Mouse (Mus musculus) heart, postnatal 14 days (tissue): ENCODE measurements around the gene Leprot. TPM values are rescaled to one million over a fixed set of nuclear protein-coding genes. Genes with fewer than 3 reads are reported as not detected.

Experiments
- DNase-seq, 2 experiments: peaks; one replicate each; pipeline ENCODE4 v3.0.0; 2021 to 2022
- intact Hi-C: fragments of 180-260 bp; cut with DNase I; formaldehyde crosslinking; loops from one replicate; pipeline ENCODE4 v1.15.1; 2025
- long read RNA-seq, 2 experiments: library from polyadenylated mRNA; stranded (forward); transcript quantifications; one replicate each; pipeline ENCODE4 v2.0.0; 2021
- total RNA-seq, 2 experiments: library from RNA; stranded (reverse); gene quantifications; 2 replicates each; pipeline ENCODE4 v1.2.3; 2021

The Leprot gene
- total RNA-seq, result 10 to 100 TPM; 31.5 to 33.1 TPM
- long read RNA-seq, experiment 1, transcript Leprot-201 (4 exons, 1,898 nt), result major isoform, 75 of 81 reads
- long read RNA-seq, experiment 1, partial matches to known transcripts, result 5 of 81 reads
- long read RNA-seq, experiment 1, other reads (novel, unspliced or antisense), result 1 of 81 reads
- long read RNA-seq, experiment 2, transcript Leprot-201 (4 exons, 1,898 nt), result major isoform, 61 of 65 reads
- long read RNA-seq, experiment 2, partial matches to known transcripts, result 2 of 65 reads
- long read RNA-seq, experiment 2, other reads (novel, unspliced or antisense), result 2 of 65 reads

- DNase-seq, result peak; percentile 99 to 100
- intact Hi-C loops, result loop anchor here (10.0 kb wide), 1 partner anchor 283 kb away; no protein-coding TSS in a partner anchor
These were observed at the start of gene Leprot for GRCm38 (mm10) chr4:101647196-101647905. Leprot (plus strand) TSS chr4:101647718.

DNA sequence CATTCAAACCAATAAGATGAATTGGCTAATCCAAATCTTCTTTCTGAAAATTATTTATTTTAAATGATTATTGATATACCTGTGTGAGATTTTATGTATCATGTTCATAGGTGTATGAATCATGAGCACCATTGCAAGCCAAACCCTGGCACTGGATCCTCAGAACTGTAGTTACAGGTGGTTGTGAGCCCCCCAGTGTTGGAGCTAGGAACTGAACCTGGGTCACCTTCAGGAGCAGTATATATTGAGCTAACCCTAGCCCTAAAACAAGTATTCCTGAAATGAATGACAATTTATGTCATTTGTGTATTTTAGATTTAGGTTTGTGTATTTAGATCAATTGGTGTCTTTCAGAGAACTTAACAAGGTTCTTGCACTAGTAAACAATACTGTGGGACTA is 45.8 kb upstream of the Leprot start:
- DNase-seq, result peak in 1 of 2 experiments; percentile 3
- intact Hi-C loops, result loop anchor here (5.0 kb wide), 1 partner anchor 129 kb away; no protein-coding TSS in a partner anchor

DNA sequence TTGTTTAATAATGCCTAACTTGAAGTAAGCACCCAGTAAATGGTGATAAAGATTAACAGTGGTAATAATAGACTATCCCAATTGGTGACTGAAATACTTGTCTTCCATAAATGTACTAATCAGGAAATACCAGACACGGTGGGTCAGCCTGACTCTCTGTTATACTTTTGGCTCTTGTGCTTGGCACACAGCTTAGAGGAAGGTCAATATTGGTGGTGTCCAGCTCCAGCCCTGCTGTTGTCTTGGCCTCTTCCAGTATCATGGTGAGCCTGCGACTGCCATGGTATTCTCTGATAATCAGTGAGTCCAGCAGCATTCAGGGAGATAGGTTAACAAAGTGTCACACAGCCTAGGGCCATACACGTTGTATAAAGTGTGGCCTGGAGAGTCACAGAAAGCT is 43.9 kb upstream of the Leprot start:
- DNase-seq, result no peak

DNA sequence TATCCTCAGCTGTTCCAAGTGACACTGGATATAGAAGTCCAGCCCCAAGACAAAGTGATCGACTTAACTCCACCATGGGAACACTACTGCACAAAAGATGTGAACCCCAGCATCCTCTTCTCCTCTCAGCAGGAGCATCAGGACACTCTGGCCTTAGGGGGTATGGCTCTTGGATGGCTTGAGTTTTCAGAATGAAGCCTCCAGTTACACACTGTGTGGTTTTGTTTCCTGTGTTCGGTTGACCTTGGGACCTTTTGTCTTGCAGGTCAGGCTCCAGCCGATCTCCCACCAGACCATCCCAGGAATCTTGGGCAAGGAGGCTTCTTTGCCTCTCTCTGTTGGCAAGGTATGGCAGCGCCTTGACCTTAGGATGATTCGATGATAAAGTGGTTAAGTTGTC is 31.0 kb upstream of the Leprot start:
- no peak for DNase-seq
- intact Hi-C loops, result no loop called here

More for the DNA sequence above, 43.9 kb upstream of the Leprot start:
- intact Hi-C loops, result loop anchor here (5.0 kb wide), 1 partner anchor 131 kb away; no protein-coding TSS in a partner anchor

DNA sequence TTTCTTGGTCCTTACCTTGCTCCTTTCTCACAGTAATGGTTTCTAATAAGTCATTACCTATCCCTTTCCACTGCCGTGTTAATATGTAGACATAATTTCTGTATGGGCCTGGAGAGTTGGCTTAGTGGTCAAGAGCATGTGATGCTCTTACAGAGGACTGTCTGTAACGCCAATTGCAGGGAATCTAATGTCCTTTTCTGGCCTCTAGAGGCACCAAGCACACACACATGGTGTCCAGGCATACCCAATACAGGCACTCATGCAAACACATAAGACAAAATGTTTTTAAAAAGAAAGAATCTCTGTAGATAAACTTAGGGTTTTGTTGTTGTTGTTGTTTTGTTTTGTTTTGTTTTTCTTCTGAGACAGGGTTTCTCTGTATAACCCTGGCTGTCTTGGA is 29.8 kb upstream of the Leprot start:
- no peak for DNase-seq
- intact Hi-C loops, result no loop called here

DNA sequence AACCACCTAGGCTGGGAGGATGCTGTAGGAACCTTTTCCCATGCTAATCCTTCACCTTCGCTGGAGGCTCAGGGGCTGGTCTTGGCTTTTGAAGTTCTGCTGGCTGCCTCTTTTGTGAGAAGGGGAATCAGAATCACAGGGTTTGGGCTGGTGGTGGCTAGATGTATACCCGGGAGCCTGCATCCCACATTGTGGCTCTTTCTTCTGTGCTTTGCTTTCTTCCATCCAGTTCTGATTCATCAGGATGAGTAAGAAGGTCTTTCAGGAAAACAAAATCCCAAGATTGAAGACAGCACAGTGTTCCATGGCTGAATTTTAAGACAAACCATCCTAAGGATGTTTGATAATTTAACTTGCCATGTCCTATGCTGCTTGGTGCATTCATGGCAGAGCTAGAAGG is 27.3 kb upstream of the Leprot start:
- intact Hi-C loops, result no loop called here
- no peak for DNase-seq

DNA sequence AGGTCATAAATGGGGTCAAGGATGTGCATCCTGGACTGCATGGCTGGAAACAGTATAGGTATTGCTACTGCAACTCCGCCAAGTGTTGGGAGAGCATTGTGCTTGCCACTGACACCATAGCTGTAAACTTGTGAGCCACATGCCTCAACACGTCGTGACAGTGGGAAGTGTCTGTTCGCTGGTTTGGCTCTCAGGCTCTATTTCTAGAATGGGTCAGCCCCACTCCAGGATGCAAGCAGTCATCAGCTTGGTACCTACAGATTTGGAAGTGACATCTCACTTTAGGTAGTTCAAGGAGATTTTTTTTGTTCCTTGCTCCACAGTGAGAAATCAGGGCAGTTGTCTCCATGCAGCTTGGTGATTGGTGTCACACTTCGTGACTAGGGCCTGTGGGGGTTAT is 26.3 kb upstream of the Leprot start:
- intact Hi-C loops, result no loop called here
- DNase-seq, result no peak

DNA sequence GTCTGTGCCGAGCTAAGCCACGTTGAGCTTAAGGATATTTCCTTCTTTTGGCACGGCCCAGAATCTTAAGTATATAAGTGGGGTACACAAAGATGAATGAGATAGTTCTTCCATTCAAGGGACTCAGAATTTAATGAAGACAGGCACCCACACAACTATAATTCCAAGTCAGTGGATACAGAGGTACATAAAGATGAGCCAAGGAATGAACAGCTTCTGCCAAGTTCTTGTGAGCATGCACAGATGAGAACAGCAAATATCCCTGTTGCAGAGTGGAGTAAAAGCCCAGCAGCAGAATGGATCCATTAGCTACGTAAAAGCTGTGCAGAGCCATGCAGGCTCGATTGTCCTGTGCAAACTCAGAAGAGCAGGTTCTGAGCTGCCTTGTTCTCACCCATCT is 22.2 kb upstream of the Leprot start:
- DNase-seq, result no peak
- intact Hi-C loops, result no loop called here

GRCm38 (mm10) chr4:101635596-101635995 is 11.9 kb upstream of the Leprot start:
- intact Hi-C loops, result no loop called here
- no peak for DNase-seq

- intact Hi-C loops, result no loop called here
- no peak for DNase-seq
These were observed 10.0 kb upstream of the Leprot start for GRCm38 (mm10) chr4:101637472-101637871.

DNA sequence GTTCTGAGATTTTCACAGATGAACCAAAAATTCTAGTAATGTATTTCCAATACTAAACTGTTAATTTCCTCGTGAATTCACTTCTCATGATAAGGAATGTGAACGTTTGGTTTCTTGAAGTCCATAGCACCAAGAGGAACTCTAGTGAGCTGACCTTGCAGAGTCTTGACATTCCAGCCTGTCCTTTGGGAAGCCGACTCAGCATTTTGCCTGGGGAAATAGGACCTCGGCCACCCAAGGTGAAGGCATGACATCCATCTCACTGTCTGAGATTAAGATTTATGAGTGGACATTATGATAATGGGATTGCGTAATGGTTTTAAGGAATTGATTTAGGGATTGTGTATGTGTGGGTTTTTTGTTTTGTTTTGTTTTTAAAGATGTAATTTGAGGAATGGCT is 6.9 kb upstream of the Leprot start:
- DNase-seq, result no peak
- intact Hi-C loops, result loop anchor here (10.0 kb wide), 1 partner anchor 276 kb away; no protein-coding TSS in a partner anchor

DNA sequence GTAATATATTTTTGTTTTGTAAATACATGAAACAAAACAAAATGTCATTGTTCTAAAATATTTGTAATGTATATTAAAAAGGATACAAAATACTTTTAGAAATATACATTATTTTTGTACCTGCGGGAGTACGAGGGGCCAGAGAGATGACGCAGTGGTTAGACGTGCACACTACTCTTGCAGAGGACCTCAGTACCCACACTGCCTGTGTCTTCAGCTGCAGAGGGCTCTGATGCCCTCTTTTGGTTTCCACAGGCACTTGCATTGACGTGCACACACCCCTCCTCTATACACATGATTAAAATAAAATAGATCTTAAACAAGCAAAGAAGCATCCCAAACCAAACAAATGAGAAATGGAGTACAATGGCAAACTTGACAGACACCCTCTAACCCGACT is 4.8 kb upstream of the Leprot start:
- intact Hi-C loops, result loop anchor here (10.0 kb wide), 1 partner anchor 278 kb away; no protein-coding TSS in a partner anchor
- DNase-seq, result no peak

GRCm38 (mm10) chr4:101643216-101643615 is 4.3 kb upstream of the Leprot start:
- intact Hi-C loops, result loop anchor here (10.0 kb wide), 1 partner anchor 278 kb away; no protein-coding TSS in a partner anchor
- no peak for DNase-seq

- intact Hi-C loops, result loop anchor here (10.0 kb wide), 1 partner anchor 282 kb away; no protein-coding TSS in a partner anchor
- DNase-seq, result no peak
These were observed 692 bp upstream of the Leprot start for GRCm38 (mm10) chr4:101646857-101647195.

DNA sequence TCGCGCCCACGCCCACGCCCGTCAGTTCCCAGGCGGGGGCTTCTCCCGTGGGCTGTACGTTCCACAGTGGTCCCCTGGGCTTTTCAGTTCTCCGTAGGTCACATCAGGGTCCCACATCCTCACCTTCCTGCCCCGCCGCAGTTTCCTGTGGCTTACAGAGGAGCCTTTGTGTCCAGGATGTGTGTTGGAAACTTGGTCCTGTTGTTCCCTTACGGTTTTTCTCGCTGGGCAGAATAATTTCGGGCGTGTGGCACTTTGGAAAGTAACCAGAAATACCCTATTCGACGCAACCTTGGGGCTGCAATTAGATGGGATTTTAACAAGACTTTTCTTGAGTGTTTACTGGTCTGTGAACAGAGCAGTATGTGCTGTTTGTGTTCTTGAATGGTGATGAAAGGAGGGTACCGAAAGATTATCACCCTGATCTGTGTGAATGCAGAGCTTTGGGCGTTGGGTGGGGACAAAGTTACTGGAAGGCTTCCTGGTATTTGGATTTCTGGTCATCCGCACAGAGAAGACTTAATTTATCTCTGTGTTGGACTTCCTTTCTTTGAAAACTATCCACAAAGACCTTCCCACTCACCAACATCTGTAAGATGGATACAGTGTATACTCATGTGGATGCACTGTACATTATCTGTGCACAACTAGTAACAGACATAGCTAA is 591 bp downstream of the Leprot start:
- intact Hi-C loops, result loop anchor here (10.0 kb wide), 1 partner anchor 283 kb away; no protein-coding TSS in a partner anchor
- DNase-seq, result no peak

DNA sequence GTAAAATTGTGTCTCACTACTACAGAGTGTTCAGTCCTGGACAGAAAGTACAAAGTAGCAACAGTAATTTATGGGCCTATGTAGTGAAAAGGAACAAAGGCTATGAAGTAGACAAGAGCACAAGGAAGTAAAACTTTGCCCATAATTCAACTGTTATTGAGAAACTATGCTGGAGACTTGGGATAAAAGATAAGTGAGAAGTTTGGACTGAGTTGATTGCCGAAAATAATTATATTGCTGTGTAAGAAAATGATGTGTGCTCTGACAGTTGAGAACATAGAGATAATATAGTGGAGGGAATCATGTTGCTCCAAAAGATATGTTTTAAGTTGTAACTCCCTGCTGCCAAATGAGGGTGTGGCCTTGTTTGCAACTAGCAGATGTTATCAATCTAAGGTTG is 1.2 kb downstream of the Leprot start:
- intact Hi-C loops, result loop anchor here (10.0 kb wide), 1 partner anchor 284 kb away; no protein-coding TSS in a partner anchor
- DNase-seq, result no peak

- DNase-seq, result no peak
- intact Hi-C loops, result no loop called here
These were observed 3.4 kb downstream of the Leprot start for GRCm38 (mm10) chr4:101650961-101651360.

- no peak for DNase-seq
- intact Hi-C loops, result no loop called here
These were observed 6.7 kb downstream of the Leprot start for GRCm38 (mm10) chr4:101654256-101654655.

GRCm38 (mm10) chr4:101654788-101655414 is 7.4 kb downstream of the Leprot start:
- no peak for DNase-seq
- intact Hi-C loops, result no loop called here

GRCm38 (mm10) chr4:101655415-101655790 is 7.9 kb downstream of the Leprot start:
- no peak for DNase-seq
- intact Hi-C loops, result no loop called here

DNA sequence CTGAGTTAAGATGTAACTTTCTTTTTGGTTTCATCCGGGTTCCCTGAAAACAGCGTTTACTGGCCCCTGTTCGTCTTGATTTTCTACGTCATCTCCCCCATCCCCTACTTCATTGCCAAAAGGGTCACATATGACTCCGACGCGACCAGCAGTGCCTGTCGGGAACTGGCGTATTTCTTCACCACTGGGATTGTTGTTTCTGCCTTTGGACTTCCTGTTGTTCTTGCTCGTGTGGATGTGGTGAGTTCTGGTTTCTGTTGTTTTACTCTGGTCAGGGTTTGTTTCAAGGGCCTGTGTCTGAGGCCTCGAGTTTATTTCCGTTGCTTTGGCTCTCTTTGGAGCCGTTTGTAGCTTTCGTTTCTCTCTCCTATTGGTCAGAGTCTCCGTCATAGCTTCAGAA is 8.5 kb downstream of the Leprot start:
- intact Hi-C loops, result no loop called here
- DNase-seq, result peak in 1 of 2 experiments; percentile 14
